Mouse (Mus musculus) CD4-positive, CD25-positive, alpha-beta regulatory T cell, adult 2 months (primary cell): ENCODE data around the gene Esrrb.

ENCODE experiments used
- DNase-seq: peaks from one replicate; pipeline ENCODE4 v3.0.0-alpha.2; 2012; ENCODE audit warnings: low read depth, low spot score

Gene Esrrb

GRCm38 (mm10) chr12:86565996-86566395 is 205.1 kb downstream of the Esrrb start:
- no peak for DNase-seq
